Mouse (Mus musculus) monocyte, adult 2 months (primary cell): ENCODE results near the gene Mesp1.

Experiments used
- DNase-seq, 2 experiments: peaks; one replicate each; pipeline ENCODE4 v3.0.0; 2022; ENCODE audit warnings: low spot score in 2 of 2, low read depth in 1 of 2

Gene Mesp1

DNA sequence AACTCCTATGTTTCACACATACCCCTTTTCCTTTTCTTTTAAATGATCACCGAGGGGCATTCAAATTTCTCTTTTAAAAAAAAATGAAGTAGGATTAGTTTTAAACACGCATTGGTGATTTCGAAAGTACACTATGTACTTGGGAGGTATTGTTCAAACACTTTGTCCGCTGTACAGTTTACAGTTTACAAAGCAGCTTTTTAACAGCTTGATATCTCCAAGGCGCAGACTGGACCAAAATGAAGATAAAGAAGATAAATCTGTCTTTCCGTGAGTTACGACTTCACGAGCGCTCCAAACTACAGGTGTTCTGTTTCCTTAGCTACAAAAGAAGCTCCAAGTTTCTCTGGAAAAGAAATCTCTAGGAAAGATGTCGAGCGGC is 51.3 kb downstream of the Mesp1 start:
- DNase-seq, result no peak
